Mouse (Mus musculus) ES-Bruce4 (cell line): ENCODE results near the gene Gm20521.

Experiments used
- CTCF ChIP-seq: IDR thresholded peaks from one replicate; pipeline ENCODE4 v1.8.1; 2011; ENCODE audit warnings: low read depth, low read length
- POLR2A ChIP-seq: IDR thresholded peaks from one replicate; pipeline ENCODE4 v1.8.1; 2011; ENCODE audit warnings: low read length; ENCODE audit not compliant: insufficient read depth

DNA sequence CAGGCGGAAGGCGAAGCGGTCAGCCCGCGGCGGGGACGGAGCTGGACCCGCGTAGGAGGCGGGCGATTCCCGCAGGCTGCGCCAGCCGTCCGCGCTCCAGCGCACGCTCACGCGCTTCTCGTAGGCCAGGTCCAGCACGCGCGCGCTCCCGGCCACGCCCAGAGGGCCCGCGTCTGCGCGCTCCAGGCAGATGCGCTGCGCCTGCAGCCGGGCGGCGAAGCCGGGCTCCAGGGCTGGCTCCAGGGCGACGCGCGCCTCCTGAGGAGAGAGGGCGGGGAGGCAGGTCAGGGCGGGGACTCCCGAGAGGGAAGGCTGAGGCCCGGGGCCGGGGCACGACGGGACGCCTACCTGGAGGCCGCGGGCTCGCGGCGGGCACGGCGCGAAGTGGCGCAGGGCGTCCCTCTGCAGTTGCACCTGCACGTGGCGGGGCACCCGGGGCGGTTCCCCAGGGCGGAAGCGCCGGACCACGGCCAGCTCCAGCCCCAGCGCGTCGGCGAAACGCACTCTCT, 6.6 kb upstream of the Gm20521 start:
- TF ChIP-seq CTCF (no peak), POLR2A (no peak)
